Mouse (Mus musculus): ENCODE data around the gene Prkg2. TPM values are rescaled to one million over a fixed set of nuclear protein-coding genes. Genes with fewer than 3 reads are reported as not detected.

Prkg2 gene
- polyA plus RNA-seq, 1 experiment from 2014 or later, result 0.31 TPM

GRCm38 (mm10) chr5:98940731-98941130 is 96.4 kb downstream of the Prkg2 start:
- Histone ChIP-seq H3K9ac (ENCODE audit: low read depth, low read length) (no peak overlapping the region), H3K4me2 (ENCODE audit: low read depth, low read length) (no peak overlapping the region), H3K4me3 (ENCODE audit: low read depth, low read length) (no peak overlapping the region), H3K36me3 (ENCODE audit: control insufficient read depth, insufficient read depth) (no peaks in the 10 kb centered on the region), H3K9me3 (replicated peaks; ENCODE audit: control insufficient read depth, low read length) (no peaks in the 10 kb centered on the region), H3K27ac (ENCODE audit: low read length) (no peak overlapping the region), H3K27me3 (ENCODE audit: control insufficient read depth, insufficient read depth, low read depth, low read length) (no peaks in the 10 kb centered on the region), H3K4me1 (ENCODE audit: control insufficient read depth, low read depth, low read length) (no peaks in the 10 kb centered on the region)
- 15% methylated on average over 6 of the region's 6 CpGs for WGBS (ENCODE audit: insufficient replicate concordance)
- ATAC-seq (ENCODE audit: low read depth), result no peak

- WGBS (ENCODE audit: insufficient replicate concordance), result 53% methylated on average over 6 of the region's 6 CpGs
- Histone ChIP-seq H3K9me3 (replicated peaks; ENCODE audit: control insufficient read depth, low read length) (no peaks in the 10 kb centered on the region), H3K9ac (ENCODE audit: low read depth, low read length) (no peak overlapping the region), H3K27ac (ENCODE audit: low read length) (no peak overlapping the region), H3K4me2 (ENCODE audit: low read depth, low read length) (no peak overlapping the region), H3K36me3 (ENCODE audit: control insufficient read depth, insufficient read depth) (no peaks in the 10 kb centered on the region), H3K4me3 (ENCODE audit: low read depth, low read length) (no peak overlapping the region), H3K4me1 (ENCODE audit: control insufficient read depth, low read depth, low read length) (no peaks in the 10 kb centered on the region), H3K27me3 (ENCODE audit: control insufficient read depth, insufficient read depth, low read depth, low read length) (no peaks in the 10 kb centered on the region)
- ATAC-seq (ENCODE audit: low read depth), result no peak
Measured at GRCm38 (mm10) chr5:98939631-98940208, 97.4 kb downstream of the Prkg2 start.

GRCm38 (mm10) chr5:98939116-98939515 is 98.0 kb downstream of the Prkg2 start:
- WGBS (ENCODE audit: insufficient replicate concordance), result 71% methylated on average over 9 of the region's 9 CpGs

DNA sequence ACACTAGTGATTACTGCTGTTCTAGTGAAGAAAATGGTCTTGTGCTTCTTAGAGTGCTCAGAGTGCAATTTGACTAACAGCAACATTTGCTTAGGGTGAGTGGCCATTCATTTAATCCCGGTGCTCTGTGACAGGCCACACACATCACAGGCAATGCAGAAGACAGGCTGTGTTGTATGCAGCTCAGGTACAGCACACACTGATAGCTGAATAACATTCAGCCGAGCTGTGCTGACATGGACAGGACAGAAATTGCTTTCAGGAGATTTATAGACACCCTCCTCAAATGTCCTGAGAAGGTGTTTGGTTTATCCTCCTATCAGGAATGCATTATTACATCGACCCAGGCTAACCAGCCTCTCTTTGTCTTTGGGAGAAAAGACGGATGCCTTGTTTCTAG is 99.3 kb downstream of the Prkg2 start:
- no peak overlapping the region for H3K4me2 ChIP-seq (ENCODE audit: low read depth, low read length)
- ATAC-seq (ENCODE audit: low read depth), result no peak
- no peak overlapping the region for H3K27ac ChIP-seq (ENCODE audit: low read length)
- H3K9ac ChIP-seq (ENCODE audit: low read depth, low read length), result no peak overlapping the region
- H3K36me3 ChIP-seq (ENCODE audit: control insufficient read depth, insufficient read depth), result no peaks in the 10 kb centered on the region
- no peaks in the 10 kb centered on the region for H3K4me1 ChIP-seq (ENCODE audit: control insufficient read depth, low read depth, low read length)
- no peak overlapping the region for H3K4me3 ChIP-seq (ENCODE audit: low read depth, low read length)
- 42% methylated on average over 4 of the region's 4 CpGs for WGBS (ENCODE audit: insufficient replicate concordance)
- no peaks in the 10 kb centered on the region for H3K9me3 ChIP-seq (replicated peaks; ENCODE audit: control insufficient read depth, low read length)
- no peaks in the 10 kb centered on the region for H3K27me3 ChIP-seq (ENCODE audit: control insufficient read depth, insufficient read depth, low read depth, low read length)

More at GRCm38 (mm10) chr5:98939116-98939515, 98.0 kb downstream of the Prkg2 start:
- H3K4me1 ChIP-seq (ENCODE audit: control insufficient read depth, low read depth, low read length), result no peaks in the 10 kb centered on the region
- ATAC-seq (ENCODE audit: low read depth), result no peak
- H3K4me3 ChIP-seq (ENCODE audit: low read depth, low read length), result no peak overlapping the region
- no peaks in the 10 kb centered on the region for H3K27me3 ChIP-seq (ENCODE audit: control insufficient read depth, insufficient read depth, low read depth, low read length)
- no peak overlapping the region for H3K4me2 ChIP-seq (ENCODE audit: low read depth, low read length)
- H3K9ac ChIP-seq (ENCODE audit: low read depth, low read length), result no peak overlapping the region
- H3K9me3 ChIP-seq (replicated peaks; ENCODE audit: control insufficient read depth, low read length), result no peaks in the 10 kb centered on the region
- no peak overlapping the region for H3K27ac ChIP-seq (ENCODE audit: low read length)
- H3K36me3 ChIP-seq (ENCODE audit: control insufficient read depth, insufficient read depth), result no peaks in the 10 kb centered on the region

GRCm38 (mm10) chr5:98936650-98937049 is 100.5 kb downstream of the Prkg2 start:
- 15% methylated on average over 2 of the region's 2 CpGs for WGBS (ENCODE audit: insufficient replicate concordance)
- H3K4me2 ChIP-seq (ENCODE audit: low read depth, low read length), result no peak overlapping the region
- no peaks in the 10 kb centered on the region for H3K36me3 ChIP-seq (ENCODE audit: control insufficient read depth, insufficient read depth)
- H3K4me3 ChIP-seq (ENCODE audit: low read depth, low read length), result no peak overlapping the region
- no peaks in the 10 kb centered on the region for H3K27me3 ChIP-seq (ENCODE audit: control insufficient read depth, insufficient read depth, low read depth, low read length)
- H3K27ac ChIP-seq (ENCODE audit: low read length), result no peak overlapping the region
- no peaks in the 10 kb centered on the region for H3K9me3 ChIP-seq (replicated peaks; ENCODE audit: control insufficient read depth, low read length)
- no peaks in the 10 kb centered on the region for H3K4me1 ChIP-seq (ENCODE audit: control insufficient read depth, low read depth, low read length)
- H3K9ac ChIP-seq (ENCODE audit: low read depth, low read length), result no peak overlapping the region
- ATAC-seq (ENCODE audit: low read depth), result no peak

GRCm38 (mm10) chr5:98935930-98936329 is 101.2 kb downstream of the Prkg2 start:
- 46% methylated on average over 8 of the region's 8 CpGs for WGBS (ENCODE audit: insufficient replicate concordance)
- Histone ChIP-seq H3K36me3 (ENCODE audit: control insufficient read depth, insufficient read depth) (no peaks in the 10 kb centered on the region), H3K9me3 (replicated peaks; ENCODE audit: control insufficient read depth, low read length) (no peaks in the 10 kb centered on the region), H3K4me1 (ENCODE audit: control insufficient read depth, low read depth, low read length) (no peaks in the 10 kb centered on the region), H3K4me3 (ENCODE audit: low read depth, low read length) (no peak overlapping the region), H3K4me2 (ENCODE audit: low read depth, low read length) (no peak overlapping the region), H3K27me3 (ENCODE audit: control insufficient read depth, insufficient read depth, low read depth, low read length) (no peaks in the 10 kb centered on the region), H3K27ac (ENCODE audit: low read length) (no peak overlapping the region), H3K9ac (ENCODE audit: low read depth, low read length) (no peak overlapping the region)
- ATAC-seq (ENCODE audit: low read depth), result no peak

GRCm38 (mm10) chr5:98922921-98923320 is 114.2 kb downstream of the Prkg2 start:
- Histone ChIP-seq H3K9ac (ENCODE audit: low read depth, low read length) (no peak overlapping the region), H3K36me3 (ENCODE audit: control insufficient read depth, insufficient read depth) (no peaks in the 10 kb centered on the region), H3K4me2 (ENCODE audit: low read depth, low read length) (no peak overlapping the region), H3K4me1 (ENCODE audit: control insufficient read depth, low read depth, low read length) (no peaks in the 10 kb centered on the region), H3K27ac (ENCODE audit: low read length) (no peak overlapping the region), H3K4me3 (ENCODE audit: low read depth, low read length) (no peak overlapping the region), H3K27me3 (ENCODE audit: control insufficient read depth, insufficient read depth, low read depth, low read length) (no peaks in the 10 kb centered on the region), H3K9me3 (replicated peaks; ENCODE audit: control insufficient read depth, low read length) (no peaks in the 10 kb centered on the region)
- WGBS (ENCODE audit: insufficient replicate concordance), result 72% methylated on average over 3 of the region's 3 CpGs
- no peak for ATAC-seq (ENCODE audit: low read depth)

- Histone ChIP-seq H3K36me3 (ENCODE audit: control insufficient read depth, insufficient read depth) (no peaks in the 10 kb centered on the region), H3K4me1 (ENCODE audit: control insufficient read depth, low read depth, low read length) (no peaks in the 10 kb centered on the region), H3K9me3 (replicated peaks; ENCODE audit: control insufficient read depth, low read length) (no peaks in the 10 kb centered on the region), H3K27me3 (ENCODE audit: control insufficient read depth, insufficient read depth, low read depth, low read length) (no peaks in the 10 kb centered on the region), H3K27ac (ENCODE audit: low read length) (no peak overlapping the region), H3K4me2 (ENCODE audit: low read depth, low read length) (no peak overlapping the region), H3K9ac (ENCODE audit: low read depth, low read length) (no peak overlapping the region), H3K4me3 (ENCODE audit: low read depth, low read length) (no peak overlapping the region)
- 79% methylated on average over 1 of the region's 1 CpGs for WGBS (ENCODE audit: insufficient replicate concordance)
- ATAC-seq (ENCODE audit: low read depth), result no peak
Measured at GRCm38 (mm10) chr5:98921608-98922007, 115.5 kb downstream of the Prkg2 start.

DNA sequence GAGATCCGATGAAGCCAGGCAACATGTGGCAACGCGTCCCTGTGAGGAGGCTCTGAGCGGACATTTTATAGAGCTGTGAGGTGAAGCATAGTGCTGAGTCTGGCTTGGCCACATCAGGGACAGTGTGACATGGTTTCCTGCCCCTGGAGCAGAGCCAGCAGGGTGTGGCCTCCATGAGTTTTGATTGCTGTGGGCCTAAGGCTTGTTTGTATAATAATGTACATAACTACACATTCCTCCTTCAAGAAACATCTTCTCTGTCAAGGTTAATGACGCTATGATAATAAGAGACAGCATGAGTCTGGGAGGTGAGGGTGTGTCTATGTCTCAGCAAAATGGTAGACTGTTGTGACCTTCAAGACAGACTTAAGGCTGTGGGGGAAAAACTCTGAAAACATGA is 118.4 kb downstream of the Prkg2 start:
- 72% methylated on average over 5 of the region's 5 CpGs for WGBS (ENCODE audit: insufficient replicate concordance)

More for the DNA sequence above, 118.4 kb downstream of the Prkg2 start:
- H3K4me3 ChIP-seq (ENCODE audit: low read depth, low read length), result no peak overlapping the region
- no peak overlapping the region for H3K4me2 ChIP-seq (ENCODE audit: low read depth, low read length)
- H3K9me3 ChIP-seq (replicated peaks; ENCODE audit: control insufficient read depth, low read length), result no peaks in the 10 kb centered on the region
- H3K9ac ChIP-seq (ENCODE audit: low read depth, low read length), result no peak overlapping the region
- no peaks in the 10 kb centered on the region for H3K4me1 ChIP-seq (ENCODE audit: control insufficient read depth, low read depth, low read length)
- no peak overlapping the region for H3K27ac ChIP-seq (ENCODE audit: low read length)
- H3K27me3 ChIP-seq (ENCODE audit: control insufficient read depth, insufficient read depth, low read depth, low read length), result no peaks in the 10 kb centered on the region
- ATAC-seq (ENCODE audit: low read depth), result no peak
- H3K36me3 ChIP-seq (ENCODE audit: control insufficient read depth, insufficient read depth), result no peaks in the 10 kb centered on the region

Measured in liver, embryonic 16.5 days (tissue).